Mouse (Mus musculus): Measurements from ENCODE around the gene Anapc13.

DNA sequence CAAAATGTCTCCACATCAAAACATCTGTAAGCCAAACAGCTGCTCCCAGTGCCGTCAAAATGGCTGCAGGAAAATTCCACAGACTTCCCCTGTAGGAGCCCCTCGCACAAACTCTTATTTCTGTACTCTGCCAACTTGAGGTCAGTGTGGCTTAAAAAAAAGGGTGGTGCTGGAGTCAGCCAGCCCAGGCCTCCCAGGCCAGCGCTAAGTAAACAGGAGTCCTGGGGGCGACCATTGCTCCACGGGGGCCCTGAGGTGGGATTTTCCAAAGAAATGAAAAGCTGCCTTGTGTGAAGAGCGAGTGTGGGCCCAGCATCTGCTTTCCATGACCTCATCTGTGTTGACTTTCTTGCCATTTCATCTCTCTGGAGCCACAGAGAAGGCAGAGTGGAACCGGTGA is 55.4 kb downstream of the Anapc13 start:
- no peak for TF ChIP-seq CTCF (IDR thresholded peaks at IDR 0.05; ENCODE audit: insufficient read depth, low read depth, low read length)
- TF ChIP-seq POLR2A (IDR thresholded peaks at IDR 0.05; ENCODE audit: insufficient read depth, low read depth, low read length) = no peak

Data from olfactory bulb, adult 2 months (tissue).